Mouse (Mus musculus) intestine, postnatal 0 days (tissue): ENCODE results near the gene Ncoa1. TPM values are rescaled to one million over a fixed set of nuclear protein-coding genes. Genes with fewer than 3 reads are reported as not detected.

Experiments used
- ATAC-seq: fragments of 200-750 bp; cut with Nextera tagmentation; 2 replicates; pipeline ENCODE4 v1.8.0; 2017; ENCODE audit warnings: mild to moderate bottlenecking, moderate TSS enrichment, moderate library complexity
- H3K27ac ChIP-seq: fragments of 300-500 bp; sonication (generic); 2 replicates; pipeline ENCODE4 v1.5.1; 2014; ENCODE audit warnings: mild to moderate bottlenecking, low read depth, low read length, moderate library complexity
- H3K27me3 ChIP-seq: fragments of 300-500 bp; sonication (generic); replicated peaks from 2 replicates; pipeline ENCODE4 v1.6.1; 2014; ENCODE audit warnings: low read length, mixed read lengths; ENCODE audit not compliant: control insufficient read depth, insufficient read depth
- H3K36me3 ChIP-seq: fragments of 300-500 bp; sonication (generic); 2 replicates; pipeline ENCODE4 v1.6.1; 2014; ENCODE audit warnings: mild to moderate bottlenecking, moderate library complexity; ENCODE audit not compliant: control insufficient read depth, insufficient read depth
- H3K4me1 ChIP-seq: fragments of 300-500 bp; sonication (generic); replicated peaks from 2 replicates; pipeline ENCODE4 v1.6.1; 2014; ENCODE audit warnings: antibody characterized with exemption, low read length, mixed read lengths; ENCODE audit not compliant: control insufficient read depth, insufficient read depth
- H3K4me2 ChIP-seq: fragments of 300-500 bp; sonication (generic); replicated peaks from 2 replicates; pipeline ENCODE4 v1.6.1; 2014; ENCODE audit warnings: low read depth, mild to moderate bottlenecking, moderate library complexity
- H3K4me3 ChIP-seq: fragments of 300-500 bp; sonication (generic); 2 replicates; pipeline ENCODE4 v1.5.1; 2014; ENCODE audit warnings: low read depth, low read length
- H3K9ac ChIP-seq: fragments of 300-500 bp; sonication (generic); 2 replicates; pipeline ENCODE4 v1.6.1; 2014; ENCODE audit warnings: mild to moderate bottlenecking, low read depth, low read length
- H3K9me3 ChIP-seq: fragments of 300-500 bp; sonication (generic); 2 replicates; pipeline ENCODE4 v1.6.1; 2016; ENCODE audit warnings: mixed run types; ENCODE audit not compliant: control insufficient read depth
- CTCF ChIP-seq: sonication (generic); IDR thresholded peaks from 2 replicates; pipeline ENCODE4 v1.5.1; 2016; ENCODE audit warnings: low read depth, mild to moderate bottlenecking, control low read depth, antibody characterized with exemption, moderate library complexity
- WGBS: fragments of 180-500 bp; shearing (Covaris S2); extraction: QIAGEN DNeasy Blood & Tissue Kit; methylation state at CpG from one replicate; pipeline ENCODE4 v1.1.7; 2014; 5-methylcytosine and 5-hydroxymethylcytosine counted together
- polyA plus RNA-seq: library from polyadenylated mRNA; unstranded; fragments of >200 nt; fragmentation: Nextera tagmentation; extraction: Ambion mirVana; gene quantifications from 2 replicates; pipeline ENCODE4 v1.2.1, GENCODE M21; 2015

The Ncoa1 gene
- polyA plus RNA-seq, 1 experiment from 2014 or later: 6.6 TPM

DNA sequence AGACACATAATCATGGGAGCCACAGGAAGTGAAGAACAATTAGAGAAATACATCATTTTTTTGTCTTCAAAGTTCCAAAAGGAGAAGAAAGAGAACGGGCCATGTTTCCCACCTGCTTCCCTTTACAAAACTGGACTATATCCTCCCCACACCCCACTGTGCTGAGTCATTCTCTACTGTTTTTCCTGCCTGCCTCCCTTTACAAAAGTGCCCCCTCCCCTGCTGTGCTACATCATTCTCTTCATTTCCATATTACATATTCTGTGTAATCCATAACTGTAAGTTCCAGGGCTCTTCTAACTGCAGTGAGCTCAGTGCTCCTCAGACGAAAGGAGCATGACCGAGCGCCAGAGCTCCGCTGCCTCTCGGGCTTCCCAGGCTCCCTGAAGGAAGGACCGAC lies 80.8 kb downstream of the Ncoa1 start:
- H3K4me1 ChIP-seq: no peaks in the 10 kb centered on the region
- no peak for TF ChIP-seq CTCF
- WGBS: 86% methylated on average over 7 of the region's 7 CpGs
- ATAC-seq: no peak
- H3K36me3 ChIP-seq: no peaks in the 10 kb centered on the region
- H3K4me3 ChIP-seq: no peak overlapping the region
- H3K27me3 ChIP-seq: no peaks in the 10 kb centered on the region
- no peaks in the 10 kb centered on the region for H3K9me3 ChIP-seq
- no peak overlapping the region for H3K27ac ChIP-seq
- H3K4me2 ChIP-seq: no peak overlapping the region
- H3K9ac ChIP-seq: no peak overlapping the region

- no peaks in the 10 kb centered on the region for H3K4me1 ChIP-seq
- H3K27ac ChIP-seq: no peak overlapping the region
- WGBS: 68% methylated on average over 2 of the region's 2 CpGs
- no peaks in the 10 kb centered on the region for H3K9me3 ChIP-seq
- ATAC-seq: no peak
- H3K27me3 ChIP-seq: no peaks in the 10 kb centered on the region
- TF ChIP-seq CTCF: peak; percentile 53
- no peak overlapping the region for H3K4me3 ChIP-seq
- no peak overlapping the region for H3K4me2 ChIP-seq
- H3K36me3 ChIP-seq: no peaks in the 10 kb centered on the region
- H3K9ac ChIP-seq: no peak overlapping the region
Observed at GRCm38 (mm10) chr12:4392590-4392989, 84.4 kb downstream of the Ncoa1 start.

- no peak for TF ChIP-seq CTCF
- Histone ChIP-seq H3K4me3 (no peak overlapping the region), H3K9me3 (no peaks in the 10 kb centered on the region), H3K36me3 (no peaks in the 10 kb centered on the region), H3K9ac (no peak overlapping the region), H3K4me2 (no peak overlapping the region), H3K27ac (no peak overlapping the region), H3K4me1 (no peaks in the 10 kb centered on the region), H3K27me3 (no peaks in the 10 kb centered on the region)
- ATAC-seq: no peak
- WGBS: 65% methylated on average over 3 of the region's 3 CpGs
Observed at GRCm38 (mm10) chr12:4392074-4392473, 84.9 kb downstream of the Ncoa1 start.

DNA sequence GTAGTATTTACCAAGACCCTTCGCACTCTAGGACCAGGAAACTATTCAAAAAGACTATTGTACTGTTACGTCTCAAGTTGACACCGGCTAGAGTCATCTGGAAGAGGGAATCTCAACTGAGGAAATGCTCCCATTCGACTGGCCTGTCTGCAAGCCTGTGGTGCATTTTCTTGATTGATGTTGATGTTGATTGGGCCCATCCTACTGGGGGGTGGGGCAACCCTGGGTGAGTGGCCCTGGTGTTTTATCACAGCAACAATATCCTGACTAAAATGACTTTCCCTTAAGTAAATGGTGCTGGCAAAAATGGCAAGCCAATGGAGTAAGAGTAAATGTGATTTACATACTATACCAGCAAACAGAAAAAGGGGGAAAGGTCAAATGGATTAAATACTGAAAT lies 85.7 kb downstream of the Ncoa1 start:
- Histone ChIP-seq H3K4me2 (no peak overlapping the region), H3K27me3 (no peaks in the 10 kb centered on the region), H3K4me3 (no peak overlapping the region), H3K27ac (no peak overlapping the region), H3K4me1 (0 out of 2 replicates have a peak, but pooled peaks cover 3% of the 10 kb centered on the region), H3K36me3 (no peaks in the 10 kb centered on the region), H3K9me3 (no peaks in the 10 kb centered on the region), H3K9ac (no peak overlapping the region)
- TF ChIP-seq CTCF: no peak
- 62% methylated on average over 4 of the region's 4 CpGs for WGBS
- ATAC-seq: no peak

- Histone ChIP-seq H3K9me3 (no peaks in the 10 kb centered on the region), H3K27me3 (no peaks in the 10 kb centered on the region), H3K36me3 (no peaks in the 10 kb centered on the region), H3K9ac (no peak overlapping the region), H3K4me2 (no peak overlapping the region), H3K4me1 (0 out of 2 replicates have a peak, but pooled peaks cover 7% of the 10 kb centered on the region), H3K27ac (no peak overlapping the region), H3K4me3 (no peak overlapping the region)
- ATAC-seq: no peak
- 65% methylated on average over 5 of the region's 5 CpGs for WGBS
- TF ChIP-seq CTCF: peak; percentile 44
Observed at GRCm38 (mm10) chr12:4390721-4391120, 86.3 kb downstream of the Ncoa1 start.

DNA sequence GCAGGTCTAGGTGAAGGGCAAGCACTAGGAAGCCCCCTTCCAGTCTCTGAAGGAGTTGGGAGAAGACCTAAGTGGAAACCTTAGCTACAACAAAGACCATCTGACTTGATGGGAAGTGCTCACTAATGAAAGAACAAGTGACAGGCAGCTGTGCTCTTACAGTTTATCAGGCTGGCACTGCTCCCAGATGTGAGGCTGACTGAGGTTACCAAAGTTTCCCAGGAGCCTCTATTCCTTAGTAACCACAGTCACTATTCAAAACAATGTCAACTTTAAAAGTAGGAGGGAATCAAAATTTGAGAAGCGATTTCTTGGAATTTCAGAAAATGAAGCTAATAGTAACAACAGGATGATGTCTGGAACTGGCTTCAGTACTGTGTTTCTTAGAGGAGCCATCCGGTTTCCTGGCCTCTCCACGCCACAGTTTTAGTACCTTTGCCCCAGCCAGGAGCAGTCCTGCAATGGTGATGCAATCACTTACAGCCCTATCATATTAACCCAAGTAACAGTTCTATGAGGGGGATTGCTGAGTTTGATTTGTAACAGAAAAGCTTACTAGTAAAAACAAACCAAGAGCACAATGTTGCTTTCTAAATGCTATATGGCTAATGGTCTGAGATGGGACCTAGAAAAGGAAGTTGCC lies 90.8 kb downstream of the Ncoa1 start:
- no peaks in the 10 kb centered on the region for H3K36me3 ChIP-seq
- TF ChIP-seq CTCF: no peak
- H3K9ac ChIP-seq: no peak overlapping the region
- H3K4me2 ChIP-seq: peak overlapping the region; percentile 17; the same call in 1 of the 2 replicates
- no peaks in the 10 kb centered on the region for H3K9me3 ChIP-seq
- no peak overlapping the region for H3K27ac ChIP-seq
- WGBS: 43% methylated on average over 3 of the region's 3 CpGs
- H3K27me3 ChIP-seq: no peaks in the 10 kb centered on the region
- H3K4me1 ChIP-seq: 0 out of 2 replicates have a peak, but pooled peaks cover 9% of the 10 kb centered on the region
- H3K4me3 ChIP-seq: no peak overlapping the region
- ATAC-seq: 0 out of 2 replicates have a peak, but pooled peaks have one; percentile 69
